Mouse (Mus musculus) liver, adult 2 months (tissue): ENCODE measurements at regions not wholly inside any gene's neighbourhood (a gene's known extent, or its start where the extent isn't known, plus 50 kb on each side); places are given as distances from the start of the nearest gene placed in this dataset.

Experiments used
- DNase-seq: peaks from one replicate; pipeline ENCODE4 v3.0.0-alpha.2; 2011; ENCODE audit warnings: low read depth, low spot score; ENCODE audit errors: extremely low read depth
- H3K27ac ChIP-seq: fragments of 200-500 bp; replicated peaks from 2 replicates; pipeline ENCODE4 v1.5.1; 2012; ENCODE audit warnings: low read depth, mild to moderate bottlenecking, control low read depth, inconsistent platforms, low read length; ENCODE audit not compliant: insufficient read depth
- H3K27me3 ChIP-seq: fragments of 200-500 bp; 2 replicates; pipeline ENCODE4 v1.6.1; 2012; ENCODE audit warnings: mild to moderate bottlenecking, moderate library complexity, low read length, inconsistent platforms; ENCODE audit not compliant: control insufficient read depth, insufficient read depth
- H3K36me3 ChIP-seq: fragments of 200-500 bp; 2 replicates; pipeline ENCODE4 v1.6.1; 2012; ENCODE audit warnings: low read length, inconsistent platforms; ENCODE audit not compliant: control insufficient read depth, insufficient read depth
- H3K4me1 ChIP-seq: fragments of 200-500 bp; 2 replicates; pipeline ENCODE4 v1.6.1; 2011; ENCODE audit warnings: low read length; ENCODE audit not compliant: control insufficient read depth, insufficient read depth
- H3K4me3 ChIP-seq: fragments of 200-500 bp; 2 replicates; pipeline ENCODE4 v1.5.1; 2011; ENCODE audit warnings: low read depth, mild to moderate bottlenecking, control low read depth, low read length, moderate library complexity; ENCODE audit not compliant: insufficient read depth
- H3K79me2 ChIP-seq: fragments of 200-500 bp; 2 replicates; pipeline ENCODE4 v1.6.1; 2012; ENCODE audit warnings: inconsistent platforms, mild to moderate bottlenecking, low read length, moderate library complexity; ENCODE audit not compliant: control insufficient read depth, insufficient read depth
- H3K9ac ChIP-seq: fragments of 200-500 bp; 2 replicates; pipeline ENCODE4 v1.6.1; 2012; ENCODE audit warnings: low read depth, mild to moderate bottlenecking, control low read depth, inconsistent platforms, low read length
- CTCF ChIP-seq: fragments of 200-500 bp; IDR thresholded peaks from 2 replicates; pipeline ENCODE4 v1.5.1; 2011; ENCODE audit warnings: low read depth, low read length, control low read depth
- POLR2A ChIP-seq: fragments of 200-500 bp; IDR thresholded peaks from 2 replicates; pipeline ENCODE4 v1.6.1; 2011; ENCODE audit warnings: low read length, control low read depth; ENCODE audit not compliant: insufficient read depth; ENCODE audit errors: extremely low read depth
- WGBS: fragments of 180-500 bp; shearing (Covaris S2); methylation state at CpG from one replicate; pipeline ENCODE4 v1.1.7; 2018; 5-methylcytosine and 5-hydroxymethylcytosine counted together

GRCm38 (mm10) chr3:148324911-148325621 is 665.3 kb downstream of the Adgrl2 start:
- no peak for TF ChIP-seq CTCF
- no peak for TF ChIP-seq POLR2A
- H3K27me3 ChIP-seq, result no peaks in the 10 kb centered on the region
- 90% methylated on average over 2 of the region's 2 CpGs for WGBS
- H3K4me1 ChIP-seq, result no peaks in the 10 kb centered on the region
- no peak overlapping the region for H3K4me3 ChIP-seq
- H3K9ac ChIP-seq, result no peak overlapping the region
- H3K36me3 ChIP-seq, result no peaks in the 10 kb centered on the region
- no peaks in the 10 kb centered on the region for H3K79me2 ChIP-seq
- H3K27ac ChIP-seq, result no peak overlapping the region
- DNase-seq, result peak; percentile 16

GRCm38 (mm10) chr3:148321894-148322293 is 668.5 kb downstream of the Adgrl2 start:
- 85% methylated on average over 3 of the region's 3 CpGs for WGBS
- no peak overlapping the region for H3K4me3 ChIP-seq
- H3K4me1 ChIP-seq, result no peaks in the 10 kb centered on the region
- TF ChIP-seq CTCF, result no peak
- no peaks in the 10 kb centered on the region for H3K79me2 ChIP-seq
- H3K36me3 ChIP-seq, result no peaks in the 10 kb centered on the region
- H3K27ac ChIP-seq, result no peak overlapping the region
- no peak overlapping the region for H3K9ac ChIP-seq
- no peaks in the 10 kb centered on the region for H3K27me3 ChIP-seq
- peak; percentile 8 for DNase-seq

GRCm38 (mm10) chr3:148316198-148316597 is 674.2 kb downstream of the Adgrl2 start:
- H3K79me2 ChIP-seq, result no peaks in the 10 kb centered on the region
- H3K27me3 ChIP-seq, result no peaks in the 10 kb centered on the region
- no peak overlapping the region for H3K27ac ChIP-seq
- TF ChIP-seq POLR2A (no peak), CTCF (no peak)
- H3K4me1 ChIP-seq, result no peaks in the 10 kb centered on the region
- no peak overlapping the region for H3K9ac ChIP-seq
- DNase-seq, result no peak
- H3K36me3 ChIP-seq, result no peaks in the 10 kb centered on the region
- WGBS, result 89% methylated on average over 3 of the region's 3 CpGs
- H3K4me3 ChIP-seq, result no peak overlapping the region

GRCm38 (mm10) chr3:148315286-148315685 is 675.1 kb downstream of the Adgrl2 start:
- TF ChIP-seq CTCF (no peak), POLR2A (no peak)
- Histone ChIP-seq H3K36me3 (no peaks in the 10 kb centered on the region), H3K4me1 (no peaks in the 10 kb centered on the region), H3K27me3 (no peaks in the 10 kb centered on the region), H3K27ac (no peak overlapping the region), H3K79me2 (no peaks in the 10 kb centered on the region), H3K9ac (no peak overlapping the region), H3K4me3 (no peak overlapping the region)
- WGBS, result 95% methylated on average over 1 of the region's 1 CpGs
- no peak for DNase-seq

- Histone ChIP-seq H3K27ac (no peak overlapping the region), H3K79me2 (no peaks in the 10 kb centered on the region), H3K36me3 (no peaks in the 10 kb centered on the region), H3K4me1 (no peaks in the 10 kb centered on the region), H3K9ac (no peak overlapping the region), H3K27me3 (no peaks in the 10 kb centered on the region), H3K4me3 (no peak overlapping the region)
- DNase-seq, result no peak
- TF ChIP-seq POLR2A, result no peak
- no peak for TF ChIP-seq CTCF
- 77% methylated on average over 5 of the region's 5 CpGs for WGBS
Observed at GRCm38 (mm10) chr3:148295515-148295914, 694.8 kb downstream of the Adgrl2 start.

GRCm38 (mm10) chr3:148278978-148279377 is 711.4 kb downstream of the Adgrl2 start:
- 52% methylated on average over 3 of the region's 3 CpGs for WGBS
- TF ChIP-seq POLR2A, result no peak
- TF ChIP-seq CTCF, result no peak
- Histone ChIP-seq H3K27me3 (no peaks in the 10 kb centered on the region), H3K79me2 (no peaks in the 10 kb centered on the region), H3K36me3 (no peaks in the 10 kb centered on the region), H3K9ac (no peak overlapping the region), H3K4me1 (no peaks in the 10 kb centered on the region), H3K27ac (no peak overlapping the region), H3K4me3 (no peak overlapping the region)
- DNase-seq, result no peak
